Mouse (Mus musculus): ENCODE results near the gene Gtf2ird1. TPM values are rescaled to one million over a fixed set of nuclear protein-coding genes. Genes with fewer than 3 reads are reported as not detected.

Gene Gtf2ird1
- polyA plus RNA-seq, 1 experiment from 2014 or later = 74.5 TPM

GRCm38 (mm10) chr5:134312691-134313450, 143.6 kb downstream of the Gtf2ird1 start:
- Histone ChIP-seq H3K36me3 (peaks cover 27% of the 10 kb centered on the region), H3K4me2 (peak overlapping the region; percentile 82), H3K27ac (peak overlapping the region; percentile 100), H3K9me3 (no peaks in the 10 kb centered on the region), H3K27me3 (no peaks in the 10 kb centered on the region), H3K9ac (peak overlapping the region; percentile 99), H3K4me3 (peak overlapping the region; percentile 84), H3K4me1 (replicated peaks) (peaks cover 43% of the 10 kb centered on the region)
- WGBS = 3% methylated on average over 19 of the region's 19 CpGs
- no peak for ATAC-seq (ENCODE audit: low FRiP score)

- Histone ChIP-seq H3K27ac (peak overlapping the region; percentile 100), H3K36me3 (peaks cover 32% of the 10 kb centered on the region), H3K4me3 (peak overlapping the region; percentile 84), H3K4me2 (peak overlapping the region; percentile 82), H3K4me1 (replicated peaks) (peaks cover 48% of the 10 kb centered on the region), H3K27me3 (no peaks in the 10 kb centered on the region), H3K9ac (peak overlapping the region; percentile 99), H3K9me3 (no peaks in the 10 kb centered on the region)
- 80% methylated on average over 6 of the region's 6 CpGs for whole genome bisulfite sequencing
- no peak for ATAC-seq (ENCODE audit: low FRiP score)
These were observed 144.6 kb downstream of the Gtf2ird1 start for GRCm38 (mm10) chr5:134311894-134312411.

- no peaks in the 10 kb centered on the region for H3K9me3 ChIP-seq
- peaks cover 45% of the 10 kb centered on the region for H3K36me3 ChIP-seq
- no peak overlapping the region for H3K9ac ChIP-seq
- no peak for ATAC-seq (ENCODE audit: low FRiP score)
- 95% methylated on average over 9 of the region's 9 CpGs for WGBS
- H3K27me3 ChIP-seq = no peaks in the 10 kb centered on the region
- H3K27ac ChIP-seq = no peak overlapping the region
- H3K4me1 ChIP-seq (replicated peaks) = peaks cover 37% of the 10 kb centered on the region
- H3K4me3 ChIP-seq = no peak overlapping the region
- no peak overlapping the region for H3K4me2 ChIP-seq
These were observed 146.3 kb downstream of the Gtf2ird1 start for GRCm38 (mm10) chr5:134310201-134310600.

GRCm38 (mm10) chr5:134309345-134309744, 147.2 kb downstream of the Gtf2ird1 start:
- Histone ChIP-seq H3K27ac (no peak overlapping the region), H3K4me3 (no peak overlapping the region), H3K9ac (no peak overlapping the region), H3K4me1 (replicated peaks) (peaks cover 40% of the 10 kb centered on the region), H3K4me2 (no peak overlapping the region), H3K36me3 (peaks cover 51% of the 10 kb centered on the region), H3K27me3 (no peaks in the 10 kb centered on the region), H3K9me3 (no peaks in the 10 kb centered on the region)
- ATAC-seq (ENCODE audit: low FRiP score) = no peak
- WGBS = 100% methylated on average over 1 of the region's 1 CpGs

Small RNA genes lying within 50 kb of the gene (microRNA-seq; reads per million reads assigned to microRNA genes)
- gene Gm26340 (not detected), gene Mir3965 (not detected)

Other genes starting within 250 kb of the Gtf2ird1 start
- 2.3 and 3.5 TPM in 2 replicates for gene Ncf1, start 227.1 kb downstream of the Gtf2ird1 start, polyA plus RNA-seq (2015; fragmentation: Nextera tagmentation; extraction: Ambion mirVana)
- gene Gtf2i, start 142.0 kb downstream of the Gtf2ird1 start, polyA plus RNA-seq (2015; fragmentation: Nextera tagmentation; extraction: Ambion mirVana) = 173 TPM in 2 replicates
- 14.4 and 15.1 TPM in 2 replicates for gene Clip2, start 95.7 kb upstream of the Gtf2ird1 start, polyA plus RNA-seq (2015; fragmentation: Nextera tagmentation; extraction: Ambion mirVana)
- gene Syna, start 103.5 kb upstream of the Gtf2ird1 start, polyA plus RNA-seq (2015; fragmentation: Nextera tagmentation; extraction: Ambion mirVana) = 0.42 and 0.43 TPM in 2 replicates
- 192 and 194 TPM in 2 replicates for gene Rfc2, start 124.7 kb upstream of the Gtf2ird1 start, polyA plus RNA-seq (2015; fragmentation: Nextera tagmentation; extraction: Ambion mirVana)
- 5.7 and 6.0 TPM in 2 replicates for gene Lat2, start 158.3 kb upstream of the Gtf2ird1 start, polyA plus RNA-seq (2015; fragmentation: Nextera tagmentation; extraction: Ambion mirVana)
- 336 and 347 TPM in 2 replicates for gene Eif4h, start 182.8 kb upstream of the Gtf2ird1 start, polyA plus RNA-seq (2015; fragmentation: Nextera tagmentation; extraction: Ambion mirVana)
- gene Limk1, start 231.9 kb upstream of the Gtf2ird1 start, polyA plus RNA-seq (2015; fragmentation: Nextera tagmentation; extraction: Ambion mirVana) = 21.6 and 23.4 TPM in 2 replicates